Mouse (Mus musculus): ENCODE measurements around the gene Krt18. TPM values are rescaled to one million over a fixed set of nuclear protein-coding genes. Genes with fewer than 3 reads are reported as not detected.

The Krt18 gene
- total RNA-seq, 2 experiments from 2014 or later, result 4.9 to 10.4 TPM

- intact Hi-C loops (cut with DNase I), result no loop called here
- DNase-seq, result no peak
These were observed 20.6 kb upstream of the Krt18 start for GRCm38 (mm10) chr15:102007097-102008069.

GRCm38 (mm10) chr15:102010569-102011245 lies 17.3 kb upstream of the Krt18 start:
- intact Hi-C loops (cut with DNase I), result no loop called here
- no peak for DNase-seq

- intact Hi-C loops (cut with DNase I), result no loop called here
- no peak for DNase-seq
These were observed 15.7 kb upstream of the Krt18 start for GRCm38 (mm10) chr15:102012260-102012765.

GRCm38 (mm10) chr15:102013651-102014050 lies 14.3 kb upstream of the Krt18 start:
- intact Hi-C loops (cut with DNase I), result no loop called here
- no peak for DNase-seq

GRCm38 (mm10) chr15:102014848-102015247 lies 13.1 kb upstream of the Krt18 start:
- intact Hi-C loops (cut with DNase I), result no loop called here
- no peak for DNase-seq

- intact Hi-C loops (cut with DNase I), result no loop called here
- no peak for DNase-seq
These were observed 11.9 kb upstream of the Krt18 start for GRCm38 (mm10) chr15:102016096-102016495.

- intact Hi-C loops (cut with DNase I), result no loop called here
- DNase-seq, result no peak
These were observed 11.2 kb upstream of the Krt18 start for GRCm38 (mm10) chr15:102016787-102017186.

- DNase-seq, result no peak
- intact Hi-C loops (cut with DNase I), result no loop called here
These were observed 10.0 kb upstream of the Krt18 start for GRCm38 (mm10) chr15:102017918-102018463.

GRCm38 (mm10) chr15:102022481-102022880 lies 5.5 kb upstream of the Krt18 start:
- intact Hi-C loops (cut with DNase I), result no loop called here
- DNase-seq, result no peak

GRCm38 (mm10) chr15:102023888-102024287 lies 4.1 kb upstream of the Krt18 start:
- DNase-seq, result no peak
- intact Hi-C loops (cut with DNase I), result no loop called here

GRCm38 (mm10) chr15:102025136-102025872 lies 2.7 kb upstream of the Krt18 start:
- no peak for DNase-seq

GRCm38 (mm10) chr15:102026430-102026829 lies 1.6 kb upstream of the Krt18 start:
- intact Hi-C loops (cut with DNase I), result no loop called here
- DNase-seq, result no peak

More at GRCm38 (mm10) chr15:102025136-102025872, 2.7 kb upstream of the Krt18 start:
- intact Hi-C loops (cut with DNase I), result no loop called here

- DNase-seq, result no peak
- intact Hi-C loops (cut with DNase I), result no loop called here
These were observed 6.4 kb downstream of the Krt18 start for GRCm38 (mm10) chr15:102034121-102035053.

GRCm38 (mm10) chr15:102040277-102040676 lies 12.3 kb downstream of the Krt18 start:
- intact Hi-C loops (cut with DNase I), result no loop called here
- no peak for DNase-seq

GRCm38 (mm10) chr15:102041951-102042350 lies 14.0 kb downstream of the Krt18 start:
- DNase-seq, result no peak
- intact Hi-C loops (cut with DNase I), result no loop called here

GRCm38 (mm10) chr15:102044745-102045144 lies 16.8 kb downstream of the Krt18 start:
- DNase-seq, result no peak
- intact Hi-C loops (cut with DNase I), result no loop called here

- DNase-seq, result no peak
- intact Hi-C loops (cut with DNase I), result no loop called here
These were observed 17.7 kb downstream of the Krt18 start for GRCm38 (mm10) chr15:102045691-102046090.

GRCm38 (mm10) chr15:102048006-102048405 lies 20.0 kb downstream of the Krt18 start:
- no peak for DNase-seq
- intact Hi-C loops (cut with DNase I), result no loop called here

GRCm38 (mm10) chr15:102049871-102050270 lies 21.9 kb downstream of the Krt18 start:
- intact Hi-C loops (cut with DNase I), result no loop called here
- no peak for DNase-seq

All from heart, postnatal 14 days (tissue).